Mouse (Mus musculus) liver, adult 2 months (tissue): ENCODE measurements at regions not wholly inside any gene's neighbourhood (a gene's known extent, or its start where the extent isn't known, plus 50 kb on each side); places are given as distances from the start of the nearest gene placed in this dataset.

Source experiments
- DNase-seq: peaks from one replicate; pipeline ENCODE4 v3.0.0-alpha.2; 2011; ENCODE audit warnings: low read depth, low spot score; ENCODE audit errors: extremely low read depth
- H3K27ac ChIP-seq: fragments of 200-500 bp; replicated peaks from 2 replicates; pipeline ENCODE4 v1.5.1; 2012; ENCODE audit warnings: low read depth, mild to moderate bottlenecking, control low read depth, inconsistent platforms, low read length; ENCODE audit not compliant: insufficient read depth
- H3K27me3 ChIP-seq: fragments of 200-500 bp; 2 replicates; pipeline ENCODE4 v1.6.1; 2012; ENCODE audit warnings: mild to moderate bottlenecking, moderate library complexity, low read length, inconsistent platforms; ENCODE audit not compliant: control insufficient read depth, insufficient read depth
- H3K36me3 ChIP-seq: fragments of 200-500 bp; 2 replicates; pipeline ENCODE4 v1.6.1; 2012; ENCODE audit warnings: low read length, inconsistent platforms; ENCODE audit not compliant: control insufficient read depth, insufficient read depth
- H3K4me1 ChIP-seq: fragments of 200-500 bp; 2 replicates; pipeline ENCODE4 v1.6.1; 2011; ENCODE audit warnings: low read length; ENCODE audit not compliant: control insufficient read depth, insufficient read depth
- H3K4me3 ChIP-seq: fragments of 200-500 bp; 2 replicates; pipeline ENCODE4 v1.5.1; 2011; ENCODE audit warnings: low read depth, mild to moderate bottlenecking, control low read depth, low read length, moderate library complexity; ENCODE audit not compliant: insufficient read depth
- H3K79me2 ChIP-seq: fragments of 200-500 bp; 2 replicates; pipeline ENCODE4 v1.6.1; 2012; ENCODE audit warnings: inconsistent platforms, mild to moderate bottlenecking, low read length, moderate library complexity; ENCODE audit not compliant: control insufficient read depth, insufficient read depth
- H3K9ac ChIP-seq: fragments of 200-500 bp; 2 replicates; pipeline ENCODE4 v1.6.1; 2012; ENCODE audit warnings: low read depth, mild to moderate bottlenecking, control low read depth, inconsistent platforms, low read length
- CTCF ChIP-seq: fragments of 200-500 bp; IDR thresholded peaks from 2 replicates; pipeline ENCODE4 v1.5.1; 2011; ENCODE audit warnings: low read depth, low read length, control low read depth
- POLR2A ChIP-seq: fragments of 200-500 bp; IDR thresholded peaks from 2 replicates; pipeline ENCODE4 v1.6.1; 2011; ENCODE audit warnings: low read length, control low read depth; ENCODE audit not compliant: insufficient read depth; ENCODE audit errors: extremely low read depth
- WGBS: fragments of 180-500 bp; shearing (Covaris S2); methylation state at CpG from one replicate; pipeline ENCODE4 v1.1.7; 2018; 5-methylcytosine and 5-hydroxymethylcytosine counted together

- no peaks in the 10 kb centered on the region for H3K27me3 ChIP-seq
- H3K4me1 ChIP-seq = 0 out of 2 replicates have a peak, but pooled peaks cover 2% of the 10 kb centered on the region
- no peak for DNase-seq
- no peak overlapping the region for H3K9ac ChIP-seq
- no peaks in the 10 kb centered on the region for H3K79me2 ChIP-seq
- no peak overlapping the region for H3K27ac ChIP-seq
- TF ChIP-seq CTCF = no peak
- TF ChIP-seq POLR2A = no peak
- 92% methylated on average over 13 of the region's 13 CpGs for WGBS
- no peaks in the 10 kb centered on the region for H3K36me3 ChIP-seq
- no peak overlapping the region for H3K4me3 ChIP-seq
Measured at GRCm38 (mm10) chr17:84097286-84097685, 90.5 kb downstream of the Zfp36l2 start.

GRCm38 (mm10) chr17:84096345-84097260 is 91.1 kb downstream of the Zfp36l2 start:
- H3K9ac ChIP-seq = peak overlapping the region; percentile 68
- WGBS = 13% methylated on average over 59 of the region's 59 CpGs
- no peak for TF ChIP-seq POLR2A
- no peak for TF ChIP-seq CTCF
- H3K4me1 ChIP-seq = 0 out of 2 replicates have a peak, but pooled peaks cover 2% of the 10 kb centered on the region
- no peaks in the 10 kb centered on the region for H3K79me2 ChIP-seq
- H3K27ac ChIP-seq = no peak overlapping the region
- no peak for DNase-seq
- no peaks in the 10 kb centered on the region for H3K36me3 ChIP-seq
- peak overlapping the region; percentile 36; the same call in 1 of the 2 replicates for H3K4me3 ChIP-seq
- no peaks in the 10 kb centered on the region for H3K27me3 ChIP-seq

- no peaks in the 10 kb centered on the region for H3K79me2 ChIP-seq
- no peak overlapping the region for H3K27ac ChIP-seq
- no peak for TF ChIP-seq CTCF
- no peak for TF ChIP-seq POLR2A
- H3K9ac ChIP-seq = no peak overlapping the region
- H3K27me3 ChIP-seq = no peaks in the 10 kb centered on the region
- H3K4me3 ChIP-seq = no peak overlapping the region
- DNase-seq = no peak
- 71% methylated on average over 4 of the region's 4 CpGs for WGBS
- no peaks in the 10 kb centered on the region for H3K36me3 ChIP-seq
- H3K4me1 ChIP-seq = 0 out of 2 replicates have a peak, but pooled peaks cover 2% of the 10 kb centered on the region
Measured at GRCm38 (mm10) chr17:84095829-84096228, 91.9 kb downstream of the Zfp36l2 start.

DNA sequence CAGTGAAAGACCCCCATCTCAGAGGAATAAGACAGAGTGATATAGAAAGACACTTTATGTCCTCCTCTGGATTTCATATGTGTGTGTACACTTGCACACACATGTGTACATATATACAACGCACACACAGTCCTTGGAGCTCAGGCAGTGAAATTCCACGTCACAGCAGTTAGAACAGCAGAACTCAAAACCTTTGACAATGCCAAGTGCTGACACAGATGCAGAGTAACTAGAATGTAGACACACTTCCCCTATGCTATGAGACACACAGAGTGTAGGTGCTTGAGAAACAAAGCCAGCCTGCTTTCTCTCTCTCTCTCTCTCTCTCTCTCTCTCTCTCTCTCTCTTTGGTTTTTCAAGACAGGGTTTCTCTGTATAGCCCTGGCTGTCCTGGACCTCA is 92.7 kb downstream of the Zfp36l2 start:
- no peak for DNase-seq
- TF ChIP-seq POLR2A = no peak
- TF ChIP-seq CTCF = no peak
- Histone ChIP-seq H3K27me3 (no peaks in the 10 kb centered on the region), H3K4me1 (0 out of 2 replicates have a peak, but pooled peaks cover 2% of the 10 kb centered on the region), H3K27ac (no peak overlapping the region), H3K9ac (no peak overlapping the region), H3K36me3 (no peaks in the 10 kb centered on the region), H3K79me2 (no peaks in the 10 kb centered on the region), H3K4me3 (no peak overlapping the region)
- WGBS = 84% methylated on average over 2 of the region's 2 CpGs

- Histone ChIP-seq H3K36me3 (no peaks in the 10 kb centered on the region), H3K4me1 (no peaks in the 10 kb centered on the region; the same call in 1 of the 2 replicates), H3K4me3 (no peak overlapping the region), H3K9ac (no peak overlapping the region), H3K27me3 (no peaks in the 10 kb centered on the region), H3K79me2 (no peaks in the 10 kb centered on the region), H3K27ac (peak overlapping the region; percentile 40)
- no peak for DNase-seq
- WGBS = 91% methylated on average over 12 of the region's 12 CpGs
- TF ChIP-seq CTCF (no peak), POLR2A (no peak)
Measured at GRCm38 (mm10) chr17:84086394-84086793, 101.4 kb downstream of the Zfp36l2 start.

GRCm38 (mm10) chr17:84085721-84086120 is 102.0 kb downstream of the Zfp36l2 start:
- peak overlapping the region; percentile 40 for H3K27ac ChIP-seq
- TF ChIP-seq CTCF (no peak), POLR2A (no peak)

More at GRCm38 (mm10) chr17:84085721-84086120, 102.0 kb downstream of the Zfp36l2 start:
- no peak for DNase-seq
- H3K27me3 ChIP-seq = no peaks in the 10 kb centered on the region
- no peaks in the 10 kb centered on the region for H3K36me3 ChIP-seq
- no peak overlapping the region for H3K9ac ChIP-seq
- H3K4me3 ChIP-seq = no peak overlapping the region
- no peaks in the 10 kb centered on the region for H3K79me2 ChIP-seq
- 68% methylated on average over 7 of the region's 7 CpGs for WGBS
- no peaks in the 10 kb centered on the region; the same call in 1 of the 2 replicates for H3K4me1 ChIP-seq
